Mouse (Mus musculus): ENCODE measurements around the gene Insyn1.

DNA sequence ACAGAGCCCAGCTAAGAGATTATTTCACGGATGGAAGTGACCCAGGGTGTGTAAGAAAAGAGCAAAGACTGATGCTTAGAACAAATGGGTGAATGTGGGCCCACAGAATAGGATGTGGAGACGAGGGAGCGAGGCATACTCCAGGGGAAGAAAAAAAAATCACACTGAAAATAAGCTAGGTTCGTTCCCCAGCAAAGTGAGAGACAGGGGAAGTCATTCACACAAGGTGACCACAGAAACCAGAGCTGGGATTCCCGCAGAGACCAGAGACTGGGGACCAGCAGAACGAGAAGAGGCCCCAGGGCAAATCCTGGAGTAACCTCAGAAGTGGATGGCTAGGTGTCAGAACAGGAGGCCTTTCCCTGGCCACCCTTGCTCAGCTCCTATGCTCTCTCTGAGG is 57.0 kb downstream of the Insyn1 start:
- no peak for TF ChIP-seq CTCF (IDR thresholded peaks at IDR 0.05; ENCODE audit: insufficient read depth, low read depth, low read length)
- TF ChIP-seq POLR2A (IDR thresholded peaks at IDR 0.05; ENCODE audit: insufficient read depth, low read depth, low read length) = no peak

All from olfactory bulb, adult 2 months (tissue).